Mouse (Mus musculus) bone marrow macrophage, adult 2 months (primary cell): ENCODE measurements around the gene Atxn1l.

Experiments
- CTCF ChIP-seq: IDR thresholded peaks from 2 replicates; pipeline ENCODE4 v1.5.1; 2012; ENCODE audit warnings: low read depth, mild to moderate bottlenecking, low read length, moderate library complexity
- POLR2A ChIP-seq: IDR thresholded peaks from 2 replicates; pipeline ENCODE4 v1.6.1; 2012; ENCODE audit warnings: mild to moderate bottlenecking, low read depth, low read length, borderline replicate concordance

- TF ChIP-seq POLR2A: no peak
- TF ChIP-seq CTCF: no peak
Observed at GRCm38 (mm10) chr8:109704565-109705319, 32.8 kb downstream of the Atxn1l start.
